Mouse (Mus musculus): Measurements from ENCODE around the gene Gm20708. TPM values are rescaled to one million over a fixed set of nuclear protein-coding genes. Genes with fewer than 3 reads are reported as not detected.

The Gm20708 gene
- total RNA-seq, 1 experiment = 0.40 TPM

- peaks cover 52% of the 10 kb centered on the region for H3K36me3 ChIP-seq (ENCODE audit: control insufficient read depth, insufficient read depth, low read length, poor library complexity, severe bottlenecking)
- no peak for TF ChIP-seq ZNF384 (IDR thresholded peaks at IDR 0.05; ENCODE audit: low read depth, low read length)
- H3K9me3 ChIP-seq (ENCODE audit: control insufficient read depth, insufficient read depth, low read depth, low read length) = no peaks in the 10 kb centered on the region
- H3K4me3 ChIP-seq (ENCODE audit: insufficient read depth in 1 of 2, low read depth in 1 of 2, low read length in 2 of 2, poor library complexity in 1 of 2, severe bottlenecking in 1 of 2) = no peak overlapping the region
- H3K4me1 ChIP-seq (ENCODE audit: control insufficient read depth in 2 of 2, insufficient read depth in 2 of 2, low read length in 2 of 2, poor library complexity in 1 of 2) = peaks cover 0 to 19% of the 10 kb centered on the region in 2 experiments; a peak in 3 of 4 replicates
- peak overlapping the region; percentile 9; the same call in 1 of the 2 replicates for H3K27ac ChIP-seq (ENCODE audit: insufficient read depth, low read depth, low read length, poor library complexity, severe bottlenecking)
- no peak overlapping the region for H3K9ac ChIP-seq (ENCODE audit: insufficient read depth, low read depth, low read length, poor library complexity, severe bottlenecking)
- in situ Hi-C loops (cut with MboI; ENCODE audit: low sequenced_read_pairs in 2 of 2, unreplicated experiment in 2 of 2) = loop anchor here in 1 of 2 experiments (25.0 kb wide), 1 partner anchor 433 kb away; no protein-coding TSS in a partner anchor
- DNase-seq (ENCODE audit: low read depth, low spot score) = no peak
These were observed 10.7 kb downstream of the Gm20708 start for GRCm38 (mm10) chr11:117820173-117820572.

DNA sequence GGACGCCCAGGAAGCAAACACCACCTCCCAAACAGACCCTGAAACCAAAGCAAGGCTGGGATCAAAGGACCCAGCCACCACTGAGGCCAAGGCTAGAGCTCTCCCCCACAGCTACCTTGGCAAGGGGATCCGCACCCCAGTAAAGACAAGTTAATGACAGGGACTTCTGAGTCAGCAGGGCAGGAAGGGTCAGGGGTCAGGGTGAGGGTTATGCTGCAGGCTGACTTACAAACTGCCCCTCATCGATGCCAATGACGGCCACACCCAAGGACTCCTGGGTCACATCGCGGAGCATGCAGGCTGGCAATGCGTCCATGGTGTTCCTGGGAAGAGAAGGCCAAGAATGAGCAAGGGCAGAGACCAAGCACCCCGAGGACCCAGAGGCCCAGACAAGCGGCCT is 12.4 kb downstream of the Gm20708 start:
- Histone ChIP-seq H3K27ac (ENCODE audit: insufficient read depth, low read depth, low read length, poor library complexity, severe bottlenecking) (no peak overlapping the region), H3K9ac (ENCODE audit: insufficient read depth, low read depth, low read length, poor library complexity, severe bottlenecking) (no peak overlapping the region), H3K4me3 (ENCODE audit: insufficient read depth in 1 of 2, low read depth in 1 of 2, low read length in 2 of 2, poor library complexity in 1 of 2, severe bottlenecking in 1 of 2) (no peak overlapping the region), H3K9me3 (ENCODE audit: control insufficient read depth, insufficient read depth, low read depth, low read length) (no peaks in the 10 kb centered on the region), H3K4me1 (ENCODE audit: control insufficient read depth in 2 of 2, insufficient read depth in 2 of 2, low read length in 2 of 2, poor library complexity in 1 of 2) (peaks cover 0 to 17% of the 10 kb centered on the region in 2 experiments; a peak in 3 of 4 replicates), H3K36me3 (ENCODE audit: control insufficient read depth, insufficient read depth, low read length, poor library complexity, severe bottlenecking) (peaks cover 39% of the 10 kb centered on the region)
- no peak for DNase-seq (ENCODE audit: low read depth, low spot score)
- in situ Hi-C loops (cut with MboI; ENCODE audit: low sequenced_read_pairs in 2 of 2, unreplicated experiment in 2 of 2) = loop anchor here in 1 of 2 experiments (25.0 kb wide), 1 partner anchor 435 kb away; no protein-coding TSS in a partner anchor
- no peak for TF ChIP-seq ZC3H11A (IDR thresholded peaks at IDR 0.05; ENCODE audit: borderline replicate concordance, low read depth, low read length)
- TF ChIP-seq ZNF384 (IDR thresholded peaks at IDR 0.05; ENCODE audit: low read depth, low read length) = no peak
- TF ChIP-seq HCFC1 (IDR thresholded peaks at IDR 0.05; ENCODE audit: borderline replicate concordance, insufficient read depth, low read length) = no peak
- TF ChIP-seq CHD2 (IDR thresholded peaks at IDR 0.05; ENCODE audit: low read depth, low read length) = no peak
- TF ChIP-seq MAFK (IDR thresholded peaks at IDR 0.05; ENCODE audit: insufficient read depth, low read depth, low read length) = no peak

- no peaks in the 10 kb centered on the region for H3K9me3 ChIP-seq (ENCODE audit: control insufficient read depth, insufficient read depth, low read depth, low read length)
- peaks cover 36% of the 10 kb centered on the region for H3K36me3 ChIP-seq (ENCODE audit: control insufficient read depth, insufficient read depth, low read length, poor library complexity, severe bottlenecking)
- H3K27ac ChIP-seq (ENCODE audit: insufficient read depth, low read depth, low read length, poor library complexity, severe bottlenecking) = no peak overlapping the region
- no peak overlapping the region; the same call in 1 of the 2 replicates for H3K9ac ChIP-seq (ENCODE audit: insufficient read depth, low read depth, low read length, poor library complexity, severe bottlenecking)
- TF ChIP-seq ZC3H11A (IDR thresholded peaks at IDR 0.05; ENCODE audit: borderline replicate concordance, low read depth, low read length) (no peak), HCFC1 (IDR thresholded peaks at IDR 0.05; ENCODE audit: borderline replicate concordance, insufficient read depth, low read length) (no peak), CHD2 (IDR thresholded peaks at IDR 0.05; ENCODE audit: low read depth, low read length) (no peak), MAFK (IDR thresholded peaks at IDR 0.05; ENCODE audit: insufficient read depth, low read depth, low read length) (no peak), ZNF384 (IDR thresholded peaks at IDR 0.05; ENCODE audit: low read depth, low read length) (no peak)
- no peak overlapping the region for H3K4me3 ChIP-seq (ENCODE audit: insufficient read depth in 1 of 2, low read depth in 1 of 2, low read length in 2 of 2, poor library complexity in 1 of 2, severe bottlenecking in 1 of 2)
- H3K4me1 ChIP-seq (ENCODE audit: control insufficient read depth in 2 of 2, insufficient read depth in 2 of 2, low read length in 2 of 2, poor library complexity in 1 of 2) = peaks cover 0 to 22% of the 10 kb centered on the region in 2 experiments; a peak in 3 of 4 replicates
- no peak for DNase-seq (ENCODE audit: low read depth, low spot score)
- in situ Hi-C loops (cut with MboI; ENCODE audit: low sequenced_read_pairs in 2 of 2, unreplicated experiment in 2 of 2) = loop anchor here in 1 of 2 experiments (25.0 kb wide), 1 partner anchor 435 kb away; no protein-coding TSS in a partner anchor
These were observed 13.3 kb downstream of the Gm20708 start for GRCm38 (mm10) chr11:117822728-117823241.

- no peak overlapping the region; the same call in 1 of the 2 replicates for H3K9ac ChIP-seq (ENCODE audit: insufficient read depth, low read depth, low read length, poor library complexity, severe bottlenecking)
- DNase-seq (ENCODE audit: low read depth, low spot score) = no peak
- H3K9me3 ChIP-seq (ENCODE audit: control insufficient read depth, insufficient read depth, low read depth, low read length) = no peaks in the 10 kb centered on the region
- no peak overlapping the region for H3K27ac ChIP-seq (ENCODE audit: insufficient read depth, low read depth, low read length, poor library complexity, severe bottlenecking)
- in situ Hi-C loops (cut with MboI; ENCODE audit: low sequenced_read_pairs in 2 of 2, unreplicated experiment in 2 of 2) = loop anchor here in 1 of 2 experiments (25.0 kb wide), 1 partner anchor 436 kb away; no protein-coding TSS in a partner anchor
- peaks cover 36% of the 10 kb centered on the region for H3K36me3 ChIP-seq (ENCODE audit: control insufficient read depth, insufficient read depth, low read length, poor library complexity, severe bottlenecking)
- H3K4me3 ChIP-seq (ENCODE audit: insufficient read depth in 1 of 2, low read depth in 1 of 2, low read length in 2 of 2, poor library complexity in 1 of 2, severe bottlenecking in 1 of 2) = no peak overlapping the region
- no peak for TF ChIP-seq ZC3H11A (IDR thresholded peaks at IDR 0.05; ENCODE audit: borderline replicate concordance, low read depth, low read length)
- no peak for TF ChIP-seq HCFC1 (IDR thresholded peaks at IDR 0.05; ENCODE audit: borderline replicate concordance, insufficient read depth, low read length)
- TF ChIP-seq CHD2 (IDR thresholded peaks at IDR 0.05; ENCODE audit: low read depth, low read length) = no peak
- no peak for TF ChIP-seq MAFK (IDR thresholded peaks at IDR 0.05; ENCODE audit: insufficient read depth, low read depth, low read length)
- no peak for TF ChIP-seq ZNF384 (IDR thresholded peaks at IDR 0.05; ENCODE audit: low read depth, low read length)
- peaks cover 0 to 22% of the 10 kb centered on the region in 2 experiments; a peak in 3 of 4 replicates for H3K4me1 ChIP-seq (ENCODE audit: control insufficient read depth in 2 of 2, insufficient read depth in 2 of 2, low read length in 2 of 2, poor library complexity in 1 of 2)
These were observed 13.9 kb downstream of the Gm20708 start for GRCm38 (mm10) chr11:117823411-117823810.

Data from ES-E14 (cell line).